Mouse (Mus musculus) heart, embryonic 14.5 days (tissue): Measurements from ENCODE around the gene Slc7a11. TPM values are rescaled to one million over a fixed set of nuclear protein-coding genes. Genes with fewer than 3 reads are reported as not detected.
A peak's percentile ranks its signal among the peaks of the same experiment; 100 is the strongest.

ENCODE experiments used
- ATAC-seq: fragments of 200-750 bp; cut with Nextera tagmentation; 2 replicates; pipeline ENCODE4 v1.8.0; 2017; ENCODE audit warnings: low read depth, moderate TSS enrichment; ENCODE audit not compliant: insufficient number of reproducible peaks, insufficient read depth, low FRiP score
- H3K27ac ChIP-seq, 2 experiments: fragments of 200-500 bp in 1 of 2; fragments of 300-500 bp in 1 of 2; sonication (generic) in 1 of 2; replicated peaks in 1 of 2; 2 replicates each; pipeline ENCODE4 v1.5.1; 2012 to 2014; ENCODE audit warnings: low read depth in 2 of 2, low read length in 2 of 2, control low read depth in 1 of 2, mild to moderate bottlenecking in 1 of 2, mixed read lengths in 1 of 2; ENCODE audit not compliant: control insufficient read depth in 1 of 2, insufficient read depth in 1 of 2
- H3K27me3 ChIP-seq: fragments of 300-500 bp; sonication (generic); 2 replicates; pipeline ENCODE4 v1.6.1; 2014; ENCODE audit warnings: mild to moderate bottlenecking, low read length, control low read depth; ENCODE audit not compliant: control insufficient read depth, insufficient read depth
- H3K36me3 ChIP-seq: fragments of 300-500 bp; sonication (generic); 2 replicates; pipeline ENCODE4 v1.6.1; 2014; ENCODE audit warnings: mild to moderate bottlenecking, control low read depth, low read length, mixed read lengths; ENCODE audit not compliant: control insufficient read depth, insufficient read depth
- H3K4me1 ChIP-seq, 2 experiments: fragments of 200-500 bp in 1 of 2; fragments of 300-500 bp in 1 of 2; sonication (generic) in 1 of 2; 2 replicates each; pipeline ENCODE4 v1.6.1; 2012 to 2014; ENCODE audit warnings: low read length in 2 of 2, control low read depth in 1 of 2, mixed read lengths in 1 of 2; ENCODE audit not compliant: control insufficient read depth in 2 of 2, insufficient read depth in 2 of 2
- H3K4me2 ChIP-seq: fragments of 300-500 bp; sonication (generic); 2 replicates; pipeline ENCODE4 v1.6.1; 2014; ENCODE audit warnings: mild to moderate bottlenecking, low read length
- H3K4me3 ChIP-seq, 2 experiments: fragments of 200-500 bp in 1 of 2; fragments of 300-500 bp in 1 of 2; sonication (generic) in 1 of 2; 2 replicates each; pipeline ENCODE4 v1.5.1; 2012 to 2014; ENCODE audit warnings: low read length in 2 of 2, mild to moderate bottlenecking in 2 of 2, control low read depth in 1 of 2, low read depth in 1 of 2, moderate library complexity in 1 of 2; ENCODE audit not compliant: control insufficient read depth in 1 of 2, insufficient read depth in 1 of 2
- H3K9ac ChIP-seq: fragments of 300-500 bp; sonication (generic); 2 replicates; pipeline ENCODE4 v1.6.1; 2014; ENCODE audit warnings: mild to moderate bottlenecking, low read length
- H3K9me3 ChIP-seq: fragments of 300-500 bp; sonication (generic); 2 replicates; pipeline ENCODE4 v1.6.1; 2016; ENCODE audit warnings: low read length, control low read depth; ENCODE audit not compliant: control insufficient read depth
- WGBS: fragments of 180-500 bp; shearing (Covaris S2); extraction: QIAGEN DNeasy Blood & Tissue Kit; methylation state at CpG from one replicate; pipeline ENCODE4 v1.1.7; 2014; 5-methylcytosine and 5-hydroxymethylcytosine counted together
- polyA plus RNA-seq: library from polyadenylated mRNA; unstranded; fragments of >200 nt; fragmentation: Nextera tagmentation; extraction: Ambion mirVana; gene quantifications from 2 replicates; pipeline ENCODE4 v1.2.1, GENCODE M21; 2014

Gene Slc7a11
- polyA plus RNA-seq, 1 experiment from 2014 or later, result 0.16 TPM

GRCm38 (mm10) chr3:50381160-50381860, 62.1 kb downstream of the Slc7a11 start:
- H3K4me1 ChIP-seq, result peaks cover 0 to 2% of the 10 kb centered on the region in 2 experiments; a peak in 1 of 4 replicates
- ATAC-seq, result no peak
- no peaks in the 10 kb centered on the region for H3K27me3 ChIP-seq
- H3K27ac ChIP-seq, result 0 out of 4 replicates have a peak overlapping the region, but pooled peaks of 1 of the 2 experiments have one; percentile 22
- peak overlapping the region; percentile 63 for H3K9ac ChIP-seq
- H3K4me2 ChIP-seq, result peak overlapping the region; percentile 76
- H3K9me3 ChIP-seq, result no peaks in the 10 kb centered on the region
- 16% methylated on average over 10 of the region's 10 CpGs for WGBS
- peak overlapping the region; percentile 45 to 53 for H3K4me3 ChIP-seq
- H3K36me3 ChIP-seq, result no peaks in the 10 kb centered on the region

DNA sequence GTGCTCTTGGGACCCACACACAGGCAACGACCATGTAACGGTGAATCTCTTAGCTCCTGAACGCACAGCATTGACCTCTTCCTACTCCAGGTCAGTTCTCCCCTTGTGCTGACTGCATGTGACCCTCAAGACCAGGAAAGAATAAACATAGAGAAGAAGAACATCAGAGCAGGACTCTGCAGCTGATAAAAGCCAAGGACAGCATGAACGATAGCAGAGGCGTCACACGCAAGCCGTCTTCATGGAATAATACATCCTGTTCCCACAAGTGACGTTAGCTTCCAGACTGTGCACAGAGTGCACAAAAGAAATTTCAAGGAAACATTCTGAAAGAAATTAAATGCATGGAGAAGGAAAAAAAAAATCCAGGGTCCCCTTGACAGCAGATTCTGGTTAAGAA, 63.5 kb downstream of the Slc7a11 start:
- 58% methylated on average over 8 of the region's 8 CpGs for whole genome bisulfite sequencing

DNA sequence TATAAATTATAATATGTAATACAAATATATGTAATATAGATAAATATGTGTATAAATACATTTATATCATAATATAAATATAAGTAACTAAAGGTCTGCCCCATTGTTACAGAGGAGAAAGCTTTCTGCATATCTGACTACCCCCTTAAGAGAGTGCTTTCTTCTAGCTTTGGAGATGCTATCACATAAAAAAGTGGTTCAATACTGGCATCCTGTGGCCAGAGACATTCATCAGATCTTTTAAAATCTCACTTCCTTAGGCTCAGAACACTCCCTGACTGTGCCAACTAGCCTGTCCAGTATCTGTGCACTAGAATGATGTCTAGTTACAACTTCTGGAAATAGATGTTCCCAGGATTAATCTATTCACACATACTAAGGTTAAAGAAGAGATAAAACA, 67.9 kb downstream of the Slc7a11 start:
- Histone ChIP-seq H3K4me2 (no peak overlapping the region), H3K4me1 (no peaks in the 10 kb centered on the region), H3K9ac (no peak overlapping the region), H3K4me3 (no peak overlapping the region), H3K27ac (no peak overlapping the region), H3K36me3 (no peaks in the 10 kb centered on the region), H3K27me3 (no peaks in the 10 kb centered on the region), H3K9me3 (no peaks in the 10 kb centered on the region)
- ATAC-seq, result no peak

More for the DNA sequence above, 63.5 kb downstream of the Slc7a11 start:
- Histone ChIP-seq H3K27me3 (no peaks in the 10 kb centered on the region), H3K4me1 (peaks cover 0 to 2% of the 10 kb centered on the region in 2 experiments; a peak in 1 of 4 replicates), H3K9ac (no peak overlapping the region), H3K4me2 (no peak overlapping the region), H3K27ac (no peak overlapping the region), H3K4me3 (no peak overlapping the region), H3K9me3 (no peaks in the 10 kb centered on the region), H3K36me3 (no peaks in the 10 kb centered on the region)
- ATAC-seq, result no peak

DNA sequence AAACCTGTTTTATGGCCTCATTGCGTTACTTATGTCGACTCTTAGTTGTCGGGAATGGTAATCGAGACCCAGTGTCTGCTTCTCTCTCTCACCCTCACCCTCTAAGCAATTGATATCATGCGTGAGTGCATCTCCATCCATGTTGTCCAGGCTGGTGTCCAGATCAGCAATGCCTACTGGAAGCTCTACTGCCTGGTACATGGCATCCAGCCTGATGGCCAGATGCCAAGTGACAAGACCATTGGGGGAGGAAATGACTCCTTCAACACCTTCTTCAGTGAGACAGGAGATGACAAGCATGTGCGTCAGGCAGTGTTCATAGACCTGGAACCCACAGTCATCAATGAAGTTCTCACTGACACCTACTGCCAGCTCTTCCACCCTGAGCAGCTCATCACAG, 73.6 kb downstream of the Slc7a11 start:
- Histone ChIP-seq H3K27me3 (no peaks in the 10 kb centered on the region), H3K27ac (no peak overlapping the region), H3K4me3 (no peak overlapping the region), H3K9ac (no peak overlapping the region), H3K4me1 (no peaks in the 10 kb centered on the region; a peak in 1 of 4 replicates), H3K36me3 (no peaks in the 10 kb centered on the region), H3K9me3 (no peaks in the 10 kb centered on the region), H3K4me2 (no peak overlapping the region)
- 77% methylated on average over 6 of the region's 6 CpGs for WGBS
- no peak for ATAC-seq

DNA sequence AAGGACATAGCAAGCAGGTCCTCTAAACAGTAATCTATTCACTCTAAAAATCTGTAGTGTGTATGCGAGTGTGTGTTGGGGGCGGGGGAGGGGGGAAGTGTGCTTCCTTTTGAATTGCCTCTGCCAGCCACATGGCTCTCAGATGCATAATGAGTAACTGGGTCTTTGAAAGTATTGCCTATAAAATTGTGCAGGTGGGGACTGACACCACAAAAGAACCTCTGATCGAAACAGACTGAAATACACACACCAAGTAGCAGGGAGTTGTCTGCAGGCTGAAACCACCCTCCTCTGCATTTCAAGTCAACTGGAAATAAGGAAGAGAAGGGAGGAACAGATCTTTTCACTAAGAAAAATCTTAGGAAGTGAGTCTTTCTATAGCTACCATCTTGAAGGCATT, 76.2 kb downstream of the Slc7a11 start:
- Histone ChIP-seq H3K4me3 (no peak overlapping the region), H3K27me3 (no peaks in the 10 kb centered on the region), H3K9ac (no peak overlapping the region), H3K4me1 (no peaks in the 10 kb centered on the region; a peak in 1 of 4 replicates), H3K9me3 (no peaks in the 10 kb centered on the region), H3K27ac (no peak overlapping the region), H3K4me2 (no peak overlapping the region), H3K36me3 (no peaks in the 10 kb centered on the region)
- WGBS, result 63% methylated on average over 3 of the region's 3 CpGs
- ATAC-seq, result no peak

DNA sequence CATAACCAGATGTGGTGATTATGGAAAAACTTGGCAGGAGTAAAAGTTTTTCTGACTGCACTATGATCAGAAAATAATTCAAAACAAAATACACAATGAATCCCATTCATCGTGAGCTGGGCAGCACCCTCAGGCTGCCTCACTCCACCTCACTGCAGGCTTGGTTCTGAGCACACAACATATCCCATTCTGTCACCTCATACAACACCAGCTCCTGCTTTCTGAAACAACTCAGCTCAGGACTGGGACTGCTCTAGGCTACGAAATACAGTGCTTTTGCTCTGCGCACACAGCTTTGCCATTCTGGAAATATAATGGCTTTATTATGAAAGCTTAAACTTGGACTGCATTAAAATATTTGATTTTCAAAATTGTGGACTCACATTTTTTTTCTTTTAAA, 79.8 kb downstream of the Slc7a11 start:
- no peak overlapping the region for H3K4me3 ChIP-seq

GRCm38 (mm10) chr3:50347081-50347480, 96.3 kb downstream of the Slc7a11 start:
- Histone ChIP-seq H3K4me1 (no peaks in the 10 kb centered on the region), H3K27ac (no peak overlapping the region), H3K4me2 (no peak overlapping the region), H3K9ac (no peak overlapping the region), H3K4me3 (no peak overlapping the region), H3K36me3 (no peaks in the 10 kb centered on the region), H3K9me3 (no peaks in the 10 kb centered on the region), H3K27me3 (no peaks in the 10 kb centered on the region)
- 57% methylated on average over 1 of the region's 1 CpGs for WGBS
- ATAC-seq, result no peak

More for the DNA sequence above, 79.8 kb downstream of the Slc7a11 start:
- no peak overlapping the region for H3K27ac ChIP-seq
- H3K4me1 ChIP-seq, result no peaks in the 10 kb centered on the region
- H3K36me3 ChIP-seq, result no peaks in the 10 kb centered on the region
- no peak overlapping the region for H3K4me2 ChIP-seq
- no peak overlapping the region for H3K9ac ChIP-seq
- WGBS, result 86% methylated on average over 3 of the region's 3 CpGs
- ATAC-seq, result no peak
- no peaks in the 10 kb centered on the region for H3K9me3 ChIP-seq
- no peaks in the 10 kb centered on the region for H3K27me3 ChIP-seq

GRCm38 (mm10) chr3:50344411-50344810, 99.0 kb downstream of the Slc7a11 start:
- 90% methylated on average over 1 of the region's 1 CpGs for WGBS
- Histone ChIP-seq H3K36me3 (no peaks in the 10 kb centered on the region), H3K4me2 (no peak overlapping the region), H3K27me3 (no peaks in the 10 kb centered on the region), H3K9ac (no peak overlapping the region), H3K27ac (no peak overlapping the region), H3K4me3 (no peak overlapping the region), H3K4me1 (no peaks in the 10 kb centered on the region), H3K9me3 (no peaks in the 10 kb centered on the region)
- no peak for ATAC-seq
